Mouse (Mus musculus) midbrain, embryonic 16.5 days (tissue): ENCODE data around the gene Polr3b. TPM values are rescaled to one million over a fixed set of nuclear protein-coding genes. Genes with fewer than 3 reads are reported as not detected.

Experiments
- ATAC-seq: fragments of 200-750 bp; cut with Nextera tagmentation; 2 replicates; pipeline ENCODE4 v1.8.0; 2017; ENCODE audit warnings: moderate TSS enrichment
- H3K27ac ChIP-seq: fragments of 300-500 bp; sonication (generic); 2 replicates; pipeline ENCODE4 v1.5.1; 2014; ENCODE audit warnings: mild to moderate bottlenecking, low read length, mixed read lengths
- H3K27me3 ChIP-seq: fragments of 300-500 bp; sonication (generic); 2 replicates; pipeline ENCODE4 v1.6.1; 2014; ENCODE audit warnings: low read depth, low read length, mixed read lengths; ENCODE audit not compliant: control insufficient read depth, insufficient read depth
- H3K36me3 ChIP-seq: fragments of 300-500 bp; sonication (generic); 2 replicates; pipeline ENCODE4 v1.6.1; 2014; ENCODE audit warnings: mild to moderate bottlenecking, low read length, moderate library complexity, mixed read lengths; ENCODE audit not compliant: control insufficient read depth, insufficient read depth
- H3K4me1 ChIP-seq: fragments of 300-500 bp; sonication (generic); 2 replicates; pipeline ENCODE4 v1.6.1; 2014; ENCODE audit warnings: mild to moderate bottlenecking, low read length, mixed read lengths; ENCODE audit not compliant: control insufficient read depth, insufficient read depth
- H3K4me2 ChIP-seq: fragments of 300-500 bp; sonication (generic); 2 replicates; pipeline ENCODE4 v1.6.1; 2014; ENCODE audit warnings: mild to moderate bottlenecking, low read length, mixed read lengths
- H3K4me3 ChIP-seq: fragments of 300-500 bp; sonication (generic); 2 replicates; pipeline ENCODE4 v1.5.1; 2014; ENCODE audit warnings: low read depth, mild to moderate bottlenecking, low read length, moderate library complexity, mixed read lengths
- H3K9ac ChIP-seq: fragments of 300-500 bp; sonication (generic); 2 replicates; pipeline ENCODE4 v1.6.1; 2014; ENCODE audit warnings: low read depth, low read length, mixed read lengths
- H3K9me3 ChIP-seq: fragments of 300-500 bp; sonication (generic); replicated peaks from 2 replicates; pipeline ENCODE4 v1.6.1; 2014; ENCODE audit warnings: mild to moderate bottlenecking, low read length, mixed read lengths; ENCODE audit not compliant: control insufficient read depth, poor library complexity, severe bottlenecking
- WGBS: fragments of 180-500 bp; shearing (Covaris S2); extraction: QIAGEN DNeasy Blood & Tissue Kit; methylation state at CpG from one replicate; pipeline ENCODE4 v1.1.7; 2014; 5-methylcytosine and 5-hydroxymethylcytosine counted together
- polyA plus RNA-seq: library from polyadenylated mRNA; unstranded; fragments of >200 nt; fragmentation: Nextera tagmentation; extraction: Ambion mirVana; gene quantifications from 2 replicates; pipeline ENCODE4 v1.2.1, GENCODE M21; 2015

Polr3b gene
- polyA plus RNA-seq, 1 experiment from 2014 or later = 13.9 TPM

DNA sequence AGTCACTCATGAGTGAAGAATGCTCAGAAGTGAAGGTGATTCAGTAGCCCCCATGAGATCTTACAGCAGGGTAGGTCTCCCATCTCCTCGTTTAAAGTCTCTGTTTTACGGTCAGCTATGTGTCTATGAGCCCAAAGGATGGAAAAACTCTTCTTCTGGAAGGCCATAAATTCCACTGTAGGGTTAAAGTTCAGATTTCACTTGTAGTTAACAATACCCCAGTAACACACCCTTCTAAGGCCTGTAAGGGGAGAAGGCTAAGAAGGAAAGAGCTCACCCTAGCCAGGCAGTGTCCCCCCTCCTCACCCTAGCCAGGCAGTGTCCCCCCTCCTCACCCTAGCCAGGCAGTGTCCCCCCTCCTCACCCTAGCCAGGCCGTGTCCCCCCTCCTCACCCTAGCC is 69.6 kb downstream of the Polr3b start:
- Histone ChIP-seq H3K27ac (no peak overlapping the region), H3K4me1 (peaks cover 5% of the 10 kb centered on the region; the same call in 1 of the 2 replicates), H3K9ac (no peak overlapping the region), H3K27me3 (no peaks in the 10 kb centered on the region), H3K4me3 (no peak overlapping the region), H3K4me2 (no peak overlapping the region), H3K36me3 (0 out of 2 replicates have a peak, but pooled peaks cover 2% of the 10 kb centered on the region), H3K9me3 (no peaks in the 10 kb centered on the region)
- 68% methylated on average over 3 of the region's 3 CpGs for WGBS
- no peak for ATAC-seq

DNA sequence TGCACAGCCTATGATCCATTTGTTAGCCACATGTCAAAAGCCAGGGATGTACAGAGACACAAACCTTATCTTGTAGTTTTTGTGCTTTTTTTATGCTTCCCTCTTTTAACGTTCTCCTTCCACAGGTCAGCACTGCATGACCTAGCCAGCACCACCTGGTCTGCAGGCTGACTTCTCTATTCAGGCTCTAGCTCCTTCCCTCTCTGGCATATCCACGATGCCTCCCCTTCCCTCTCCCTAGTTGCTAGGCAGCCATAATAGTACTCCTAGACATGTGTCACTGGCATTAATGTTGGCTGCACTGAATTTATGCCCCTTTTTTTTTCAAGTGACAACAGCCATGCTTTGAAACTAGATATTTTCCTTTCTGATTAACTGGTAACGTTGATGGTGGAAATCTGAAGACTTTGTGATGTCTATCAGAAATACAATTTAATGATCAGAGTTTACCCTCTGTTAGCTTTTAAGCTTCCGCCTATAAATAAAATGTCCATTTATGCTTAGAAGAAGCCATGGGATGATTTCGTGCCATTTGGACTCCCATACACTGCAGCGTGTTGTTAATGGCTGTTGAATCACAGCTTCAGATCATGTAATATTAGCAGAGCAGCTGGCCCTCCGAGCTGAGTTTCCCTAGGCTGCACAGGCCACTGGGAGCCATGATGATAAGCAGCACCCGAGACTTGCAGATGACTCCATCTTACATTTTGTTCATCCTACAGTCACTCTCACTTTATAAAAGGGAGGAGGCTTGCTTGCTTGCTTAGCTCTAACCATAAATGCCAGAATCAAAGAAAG is 71.9 kb downstream of the Polr3b start:
- 55% methylated on average over 8 of the region's 8 CpGs for WGBS
- H3K9ac ChIP-seq = no peak overlapping the region
- H3K4me2 ChIP-seq = no peak overlapping the region
- no peak overlapping the region for H3K27ac ChIP-seq
- H3K27me3 ChIP-seq = no peaks in the 10 kb centered on the region
- ATAC-seq = peak; percentile 68; the same call in 1 of the 2 replicates
- H3K4me1 ChIP-seq = peaks cover 5% of the 10 kb centered on the region; the same call in 1 of the 2 replicates
- H3K36me3 ChIP-seq = peaks cover 11% of the 10 kb centered on the region
- H3K9me3 ChIP-seq = no peaks in the 10 kb centered on the region
- H3K4me3 ChIP-seq = no peak overlapping the region

DNA sequence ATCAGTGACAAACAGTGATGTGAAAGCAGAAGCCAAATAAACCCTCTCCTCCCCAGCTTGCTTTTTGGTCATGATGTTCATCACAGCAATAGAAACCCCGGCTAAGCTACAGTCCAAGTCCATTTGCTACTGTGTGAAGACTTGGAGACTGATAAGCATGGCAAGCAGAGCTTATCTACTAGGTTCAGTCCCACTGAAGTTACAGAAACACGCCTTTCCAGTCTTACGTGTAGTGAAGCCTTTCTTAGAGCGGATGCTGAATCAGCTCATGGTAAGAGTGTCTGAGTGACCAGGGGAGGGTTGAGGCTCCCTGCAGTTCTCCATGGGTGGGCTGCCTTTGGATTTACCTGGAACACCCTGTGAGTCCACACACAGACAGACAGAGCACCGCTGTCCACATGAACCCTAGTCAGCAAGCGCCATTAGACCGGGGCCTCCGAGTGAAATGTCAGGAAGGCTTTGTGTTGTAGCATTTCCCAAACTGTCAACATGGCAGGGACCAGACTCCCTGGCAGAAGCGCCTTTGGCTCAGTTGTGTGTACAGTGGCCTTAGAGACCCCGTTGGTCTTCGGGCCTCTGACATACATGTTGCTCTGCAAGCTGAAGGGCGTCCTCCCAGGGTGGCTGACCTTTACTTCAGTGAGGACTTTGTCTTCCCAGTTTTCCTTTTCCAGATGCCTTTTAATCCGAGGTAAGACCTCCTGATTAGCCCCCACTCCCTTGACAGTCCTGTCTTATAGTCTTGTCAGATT is 78.3 kb downstream of the Polr3b start:
- no peak overlapping the region for H3K4me3 ChIP-seq
- WGBS = 88% methylated on average over 13 of the region's 13 CpGs
- no peaks in the 10 kb centered on the region for H3K27me3 ChIP-seq
- H3K9me3 ChIP-seq = no peaks in the 10 kb centered on the region
- ATAC-seq = no peak
- H3K27ac ChIP-seq = no peak overlapping the region
- no peak overlapping the region for H3K9ac ChIP-seq
- no peaks in the 10 kb centered on the region for H3K4me1 ChIP-seq
- no peak overlapping the region for H3K4me2 ChIP-seq
- peaks cover 24% of the 10 kb centered on the region for H3K36me3 ChIP-seq

DNA sequence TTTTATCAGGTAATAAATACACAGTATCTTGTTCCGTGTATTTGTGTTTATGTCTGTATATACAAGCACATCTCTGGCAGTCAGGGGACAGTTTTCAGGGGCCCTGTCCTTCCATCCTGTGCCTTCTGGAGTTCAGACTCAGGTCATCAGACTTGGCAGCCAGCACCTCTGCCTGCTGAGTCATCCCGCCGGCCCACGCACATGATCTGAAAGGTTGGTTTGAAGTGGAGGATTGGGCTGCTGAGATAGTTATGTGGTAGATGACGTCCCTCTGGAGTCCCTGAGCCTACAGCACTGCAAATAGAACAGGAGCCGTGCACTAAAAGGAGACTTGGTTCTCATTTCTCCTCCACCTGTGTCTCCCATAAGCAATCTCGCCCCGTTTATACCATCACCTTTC is 79.0 kb downstream of the Polr3b start:
- Histone ChIP-seq H3K4me1 (peaks cover 4% of the 10 kb centered on the region; the same call in 1 of the 2 replicates), H3K27me3 (no peaks in the 10 kb centered on the region), H3K4me2 (no peak overlapping the region), H3K36me3 (peaks cover 21% of the 10 kb centered on the region), H3K9me3 (no peaks in the 10 kb centered on the region), H3K4me3 (no peak overlapping the region), H3K27ac (no peak overlapping the region), H3K9ac (no peak overlapping the region)
- no peak for ATAC-seq
- 86% methylated on average over 8 of the region's 8 CpGs for WGBS

DNA sequence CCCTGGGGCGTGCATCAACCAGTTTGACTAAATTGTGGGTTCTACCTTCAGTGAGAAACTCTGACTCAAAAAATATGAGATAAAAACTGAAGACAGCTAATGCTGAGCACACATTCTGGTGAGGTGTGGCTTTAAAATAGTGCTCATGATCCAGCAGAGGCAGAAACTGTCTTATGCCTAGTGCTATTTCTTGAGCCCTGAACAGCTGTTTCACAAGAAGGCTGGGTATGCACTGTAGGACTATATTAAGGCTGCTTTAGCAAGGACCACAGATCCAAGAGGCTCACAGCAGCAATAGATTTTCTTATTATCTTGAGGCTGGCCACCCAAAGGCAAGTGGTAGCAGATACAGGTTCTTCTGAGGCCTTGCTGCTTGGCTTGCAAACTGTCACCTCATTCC is 80.0 kb downstream of the Polr3b start:
- no peak overlapping the region for H3K4me3 ChIP-seq
- WGBS = 92% methylated on average over 1 of the region's 1 CpGs
- peaks cover 21% of the 10 kb centered on the region for H3K36me3 ChIP-seq
- no peak overlapping the region for H3K27ac ChIP-seq
- no peaks in the 10 kb centered on the region for H3K9me3 ChIP-seq
- no peaks in the 10 kb centered on the region for H3K27me3 ChIP-seq
- H3K4me2 ChIP-seq = no peak overlapping the region
- peaks cover 6% of the 10 kb centered on the region for H3K4me1 ChIP-seq
- H3K9ac ChIP-seq = no peak overlapping the region
- no peak for ATAC-seq

DNA sequence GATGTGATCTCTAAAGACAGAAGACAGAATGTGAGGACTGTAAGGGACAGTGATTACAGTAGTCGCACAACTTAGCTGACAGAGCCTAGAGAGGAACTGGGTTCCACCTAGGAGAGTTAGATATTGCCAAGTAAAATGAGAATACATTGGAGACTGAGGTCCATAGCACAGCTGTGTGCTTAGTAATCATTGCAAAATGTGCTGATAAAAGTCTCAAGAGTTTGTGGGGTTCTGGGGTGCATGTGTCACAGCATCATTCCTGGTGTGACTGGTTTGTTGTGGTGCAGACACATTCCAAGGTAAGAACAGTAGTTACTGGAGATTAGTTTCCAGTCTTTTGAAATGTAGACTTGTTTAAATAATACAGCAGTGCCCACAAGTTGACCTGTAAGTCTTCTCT is 82.5 kb downstream of the Polr3b start:
- peaks cover 14% of the 10 kb centered on the region for H3K4me1 ChIP-seq
- H3K36me3 ChIP-seq = peaks cover 10% of the 10 kb centered on the region
- no peak overlapping the region for H3K4me3 ChIP-seq
- H3K9ac ChIP-seq = no peak overlapping the region
- peaks cover 5% of the 10 kb centered on the region; the same call in 1 of the 2 replicates for H3K27me3 ChIP-seq
- no peaks in the 10 kb centered on the region for H3K9me3 ChIP-seq
- no peak for ATAC-seq
- H3K4me2 ChIP-seq = no peak overlapping the region
- WGBS = 94% methylated on average over 1 of the region's 1 CpGs
- no peak overlapping the region for H3K27ac ChIP-seq

DNA sequence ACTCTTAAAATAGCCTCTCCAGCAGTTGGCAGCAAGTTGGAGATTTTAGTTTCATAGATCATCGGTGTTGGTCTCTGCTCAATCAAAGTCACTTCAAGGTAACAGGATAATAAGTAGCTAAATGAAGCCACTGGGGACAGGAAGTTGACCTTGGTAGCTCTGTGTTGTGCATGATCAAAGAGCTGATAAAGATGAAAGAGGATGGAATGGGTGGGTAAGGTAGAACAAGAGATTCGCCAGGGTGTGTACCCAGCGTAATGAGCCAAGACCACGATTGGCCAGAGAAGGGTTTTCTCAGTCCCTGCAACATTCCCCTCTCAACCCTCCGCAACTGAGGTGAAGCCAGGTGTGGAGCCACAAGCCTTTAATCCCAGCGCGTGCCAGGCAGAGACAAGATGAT is 83.1 kb downstream of the Polr3b start:
- H3K9ac ChIP-seq = no peak overlapping the region
- WGBS = 82% methylated on average over 7 of the region's 7 CpGs
- H3K36me3 ChIP-seq = peaks cover 5% of the 10 kb centered on the region; the same call in 1 of the 2 replicates
- H3K4me1 ChIP-seq = peaks cover 17% of the 10 kb centered on the region
- H3K27ac ChIP-seq = no peak overlapping the region
- ATAC-seq = no peak
- no peak overlapping the region for H3K4me3 ChIP-seq
- peaks cover 5% of the 10 kb centered on the region; the same call in 1 of the 2 replicates for H3K27me3 ChIP-seq
- no peak overlapping the region for H3K4me2 ChIP-seq
- no peaks in the 10 kb centered on the region for H3K9me3 ChIP-seq

DNA sequence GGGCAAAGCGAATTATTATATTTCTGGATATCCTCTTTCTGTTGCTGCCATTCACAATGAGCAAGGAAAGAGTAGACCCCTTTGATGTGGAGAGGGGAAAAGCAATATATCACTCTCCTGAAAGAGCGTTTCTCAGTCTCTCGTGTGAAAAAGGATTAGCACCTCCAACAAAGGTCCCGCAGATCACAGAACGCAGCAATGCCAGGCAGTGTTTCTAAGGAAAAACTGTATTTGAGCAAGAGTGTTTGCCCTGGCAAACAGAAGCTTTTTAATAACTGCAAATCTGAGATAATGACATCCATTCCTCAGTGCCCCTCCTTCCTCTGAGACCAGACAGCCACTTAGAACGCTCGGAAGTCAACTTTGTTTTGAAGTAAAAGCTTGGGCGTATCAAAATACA is 84.5 kb downstream of the Polr3b start:
- no peaks in the 10 kb centered on the region for H3K9me3 ChIP-seq
- H3K27ac ChIP-seq = no peak overlapping the region
- 23% methylated on average over 8 of the region's 8 CpGs for WGBS
- H3K4me3 ChIP-seq = no peak overlapping the region
- ATAC-seq = no peak
- H3K9ac ChIP-seq = no peak overlapping the region
- peaks cover 5% of the 10 kb centered on the region; the same call in 1 of the 2 replicates for H3K27me3 ChIP-seq
- no peak overlapping the region for H3K4me2 ChIP-seq
- H3K36me3 ChIP-seq = peaks cover 5% of the 10 kb centered on the region; the same call in 1 of the 2 replicates
- H3K4me1 ChIP-seq = peaks cover 23% of the 10 kb centered on the region

DNA sequence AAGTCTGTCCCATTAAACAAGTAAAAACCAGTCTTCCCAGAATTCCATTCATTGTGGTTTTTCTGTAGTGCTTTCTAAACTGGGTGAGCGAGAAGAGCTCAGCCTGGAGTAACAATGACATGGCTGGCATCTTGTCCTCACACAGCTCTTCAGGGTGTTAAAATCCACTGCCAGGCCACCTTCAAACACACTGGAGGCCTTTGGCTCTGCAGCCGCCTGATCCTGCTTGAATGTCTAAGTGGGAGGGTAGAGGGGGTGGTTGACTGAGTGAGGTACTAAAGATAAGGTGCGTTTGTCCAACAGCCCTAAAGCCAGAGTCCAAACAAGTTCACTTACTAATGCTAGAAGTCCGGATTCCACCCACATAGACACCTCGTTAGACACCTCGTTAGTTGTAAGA is 85.1 kb downstream of the Polr3b start:
- peaks cover 5% of the 10 kb centered on the region; the same call in 1 of the 2 replicates for H3K27me3 ChIP-seq
- no peaks in the 10 kb centered on the region for H3K9me3 ChIP-seq
- no peak for ATAC-seq
- H3K4me3 ChIP-seq = no peak overlapping the region
- peaks cover 25% of the 10 kb centered on the region for H3K4me1 ChIP-seq
- WGBS = 25% methylated on average over 6 of the region's 6 CpGs
- peak overlapping the region; percentile 15; the same call in 1 of the 2 replicates for H3K27ac ChIP-seq
- no peaks in the 10 kb centered on the region for H3K36me3 ChIP-seq
- H3K4me2 ChIP-seq = no peak overlapping the region
- no peak overlapping the region for H3K9ac ChIP-seq
